Mouse (Mus musculus) cerebellum, adult 9-10 months (tissue): ENCODE results near the gene Agmat.
A peak's percentile ranks its signal among the peaks of the same experiment; 100 is the strongest.

Experiments
- DNase-seq: peaks from one replicate; pipeline ENCODE4 v3.0.0; 2022

The Agmat gene

GRCm38 (mm10) chr4:141781201-141781985, 34.9 kb downstream of the Agmat start:
- no peak for DNase-seq

DNA sequence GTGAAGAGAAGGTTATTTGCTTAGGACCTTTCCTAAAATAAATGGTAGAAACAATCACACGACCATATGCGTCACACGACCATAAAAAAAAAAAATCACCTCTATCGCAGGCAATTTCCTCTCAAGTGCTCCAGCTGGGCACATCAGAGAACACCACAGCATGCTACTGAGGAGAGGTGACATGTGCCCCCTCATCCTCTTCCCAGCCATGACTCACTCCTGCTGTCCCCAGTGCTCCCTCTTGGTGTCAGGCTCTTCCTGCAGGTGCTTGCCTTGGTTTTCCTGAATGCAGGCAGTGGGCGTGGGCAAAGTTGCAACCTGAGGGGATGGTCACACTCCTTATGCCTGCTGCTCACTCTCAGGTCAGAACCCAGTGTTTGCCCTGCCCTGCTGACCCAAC, 38.4 kb downstream of the Agmat start:
- no peak for DNase-seq

GRCm38 (mm10) chr4:141786141-141786540, 39.7 kb downstream of the Agmat start:
- DNase-seq: no peak

DNA sequence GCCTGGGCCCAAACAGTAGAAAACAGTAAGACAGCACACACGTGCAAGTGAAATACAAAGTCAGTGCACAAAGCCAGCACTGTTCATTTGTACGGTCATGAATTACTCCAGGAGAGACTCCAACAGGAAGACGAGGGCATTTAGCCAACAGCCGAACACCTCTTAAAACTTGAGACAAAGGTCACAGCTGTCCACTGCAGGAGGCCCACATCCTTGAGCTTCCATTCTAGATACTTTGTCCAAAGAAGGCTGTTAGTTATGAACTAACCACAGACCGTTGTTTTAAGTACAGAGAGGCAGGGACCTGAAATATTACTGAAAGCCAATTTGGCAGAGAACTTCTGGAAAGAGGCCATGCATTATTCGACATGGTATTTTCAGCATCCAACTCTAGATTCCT, 40.6 kb downstream of the Agmat start:
- no peak for DNase-seq

DNA sequence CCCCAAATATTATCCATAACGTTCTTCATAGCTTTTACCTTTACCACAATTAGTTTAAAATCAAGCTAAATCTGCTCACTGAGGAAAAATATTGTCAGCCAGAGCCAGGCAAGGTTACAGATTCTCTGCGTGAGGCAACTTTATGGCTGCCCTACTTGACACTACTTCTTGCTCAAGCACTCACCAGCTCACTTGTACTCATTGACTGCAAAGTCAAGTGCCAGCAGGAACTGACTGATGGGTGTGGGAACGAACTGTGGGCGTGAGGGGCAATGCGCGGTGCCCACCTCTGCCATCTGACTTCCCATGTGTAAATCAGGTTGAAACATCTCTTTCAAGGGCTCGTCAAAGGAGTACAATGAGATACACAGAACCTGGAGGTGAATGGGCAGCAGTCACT, 41.0 kb downstream of the Agmat start:
- no peak for DNase-seq

- no peak for DNase-seq
Observed at GRCm38 (mm10) chr4:141789564-141790218, 43.2 kb downstream of the Agmat start.

GRCm38 (mm10) chr4:141790524-141790990, 44.1 kb downstream of the Agmat start, which contains the start of gene Dnajc16:
TSS of gene Dnajc16 (minus strand) at chr4:141790931.
- peak; percentile 98 for DNase-seq

DNA sequence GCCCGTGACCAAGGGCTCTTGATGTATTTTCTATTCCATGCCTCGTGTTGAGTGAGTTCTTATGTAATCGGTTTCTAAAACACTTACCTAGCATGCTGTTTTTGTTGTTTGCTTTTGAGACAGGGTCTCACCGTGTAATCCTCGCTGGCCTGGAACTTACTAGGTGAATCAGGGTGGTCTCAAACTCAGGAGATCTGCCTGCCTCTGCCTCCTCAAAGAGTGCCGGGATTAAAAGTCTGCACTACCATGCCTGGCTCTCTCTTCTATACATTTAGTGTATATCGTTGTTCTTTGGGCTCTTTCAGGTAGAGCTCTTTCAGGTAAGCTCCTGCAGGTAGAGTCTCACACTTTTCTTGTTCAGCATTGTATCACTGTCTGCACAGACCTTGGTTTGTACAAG, 45.0 kb downstream of the Agmat start:
- peak; percentile 60 for DNase-seq

DNA sequence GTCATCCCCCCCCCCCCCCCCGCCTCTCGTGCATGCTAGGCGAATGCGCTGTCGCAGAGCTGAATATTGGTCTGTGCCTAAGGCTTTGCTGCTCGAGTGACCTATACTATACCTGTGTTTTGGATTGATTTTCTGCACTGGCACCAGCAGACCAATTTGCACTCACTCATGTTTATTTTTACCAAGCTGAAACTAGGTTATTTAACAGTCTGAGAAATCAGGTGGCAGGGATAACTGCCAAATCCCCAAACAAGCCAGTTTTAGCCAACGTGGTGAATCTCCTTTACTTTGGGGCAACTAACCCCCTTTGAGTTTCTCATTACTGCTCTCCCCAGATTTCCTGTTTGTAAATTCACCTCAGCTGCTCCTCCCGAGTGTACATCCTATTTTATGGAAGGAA, 45.5 kb downstream of the Agmat start:
- DNase-seq: peak; percentile 78

- peak; percentile 61 for DNase-seq
Observed at GRCm38 (mm10) chr4:141792554-141793281, 46.2 kb downstream of the Agmat start.

DNA sequence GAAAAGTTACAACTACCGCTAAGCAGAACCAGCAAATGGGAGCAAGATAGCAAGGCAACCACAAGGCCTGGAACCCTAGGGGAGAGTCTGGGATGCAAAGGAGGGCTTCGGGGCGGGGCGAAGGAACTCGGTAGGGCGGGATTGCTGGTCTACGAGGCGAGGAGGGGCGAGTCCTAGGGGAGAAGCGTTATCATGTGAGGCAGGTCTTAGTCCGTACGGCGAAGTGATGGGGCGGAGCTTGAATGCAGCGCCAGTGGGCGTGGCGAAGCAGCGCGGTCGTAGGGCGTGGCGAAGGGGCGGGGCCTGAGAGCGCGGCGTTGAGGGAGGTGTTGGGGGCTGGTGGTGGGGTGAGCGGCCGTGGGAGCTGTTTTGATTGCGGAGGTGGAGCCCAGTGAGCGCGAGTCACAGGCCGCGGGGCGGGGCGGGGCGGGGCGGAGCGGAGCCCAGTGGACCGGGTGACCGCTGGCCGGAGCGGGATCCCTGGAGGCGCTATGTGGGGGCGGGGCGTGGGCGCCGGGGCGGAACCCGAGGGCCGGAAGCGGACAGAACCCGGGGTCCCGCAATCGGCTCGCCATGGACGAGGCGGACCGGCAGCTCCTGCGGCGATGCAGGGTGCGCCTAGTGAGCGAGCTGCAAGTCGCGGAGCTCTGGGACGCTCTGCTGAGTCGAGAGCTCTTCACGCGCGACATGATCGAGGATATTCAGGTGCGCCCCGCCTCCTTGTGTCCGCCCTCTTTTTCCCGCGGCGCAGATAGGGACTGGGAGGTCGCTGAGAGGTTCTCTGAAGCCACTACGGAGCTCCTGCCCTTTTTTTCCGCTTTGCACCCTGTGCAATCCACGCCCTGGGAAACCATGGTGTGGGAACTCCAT, 47.0 kb downstream of the Agmat start, which contains the start of gene Casp9:
Casp9 (plus strand) TSS at position 331 of the 870 bp plus-strand sequence.
- peak; percentile 96 for DNase-seq

DNA sequence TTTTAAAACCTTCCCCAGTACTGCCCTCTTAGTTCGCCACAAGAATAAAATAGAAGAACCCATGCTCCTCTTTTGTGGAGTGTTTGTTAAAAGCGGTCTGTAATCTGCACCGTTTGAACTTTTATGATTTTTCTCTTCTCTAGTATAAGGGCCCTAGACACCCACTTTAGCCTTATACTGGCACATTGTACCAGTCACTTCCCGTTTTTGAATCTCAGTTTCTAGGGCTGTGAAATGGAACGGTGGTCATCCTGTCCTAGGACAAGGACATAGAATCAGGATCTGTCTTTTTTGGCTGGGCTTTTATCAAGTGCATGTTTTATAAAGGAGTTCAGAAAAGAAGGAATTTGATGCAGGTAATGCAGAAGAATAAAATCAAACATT, 47.7 kb downstream of the Agmat start:
- peak; percentile 58 for DNase-seq

DNA sequence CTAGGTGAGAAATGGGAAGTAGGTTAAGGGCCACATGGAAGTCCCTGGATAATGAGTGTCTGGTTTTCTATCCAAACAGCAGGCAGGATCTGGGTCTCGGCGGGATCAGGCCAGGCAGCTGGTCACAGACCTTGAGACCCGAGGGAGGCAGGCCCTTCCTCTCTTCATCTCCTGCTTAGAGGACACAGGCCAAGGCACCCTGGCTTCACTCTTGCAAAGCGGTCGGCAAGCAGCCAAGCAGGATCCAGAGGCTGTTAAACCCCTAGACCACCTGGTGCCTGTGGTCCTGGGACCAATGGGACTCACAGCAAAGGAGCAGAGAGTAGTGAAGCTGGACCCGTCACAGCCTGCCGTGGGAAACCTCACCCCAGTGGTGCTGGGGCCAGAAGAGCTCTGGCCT, 49.9 kb downstream of the Agmat start:
- peak; percentile 39 for DNase-seq

DNA sequence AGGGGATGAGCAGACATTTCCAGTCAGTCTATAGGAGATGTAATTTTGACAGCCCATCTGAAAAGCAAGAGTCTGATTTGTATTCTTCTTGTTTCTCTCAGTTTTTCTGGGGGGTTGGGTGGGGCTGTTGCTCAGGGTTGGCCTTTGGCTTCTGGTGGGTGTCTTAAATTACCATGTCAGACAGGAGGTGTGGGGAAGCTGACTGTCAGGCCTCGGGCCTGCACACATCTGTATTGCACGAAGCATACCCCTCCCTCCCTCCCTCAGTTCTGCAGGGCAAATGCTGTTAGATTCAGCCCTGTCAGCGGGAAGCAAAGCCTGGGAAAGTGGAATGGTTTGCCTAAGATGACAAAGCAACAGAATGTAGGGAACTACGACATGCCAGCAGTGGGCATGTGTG, 50.5 kb downstream of the Agmat start:
- DNase-seq: no peak

GRCm38 (mm10) chr4:141797545-141797944, 51.1 kb downstream of the Agmat start:
- DNase-seq: no peak

DNA sequence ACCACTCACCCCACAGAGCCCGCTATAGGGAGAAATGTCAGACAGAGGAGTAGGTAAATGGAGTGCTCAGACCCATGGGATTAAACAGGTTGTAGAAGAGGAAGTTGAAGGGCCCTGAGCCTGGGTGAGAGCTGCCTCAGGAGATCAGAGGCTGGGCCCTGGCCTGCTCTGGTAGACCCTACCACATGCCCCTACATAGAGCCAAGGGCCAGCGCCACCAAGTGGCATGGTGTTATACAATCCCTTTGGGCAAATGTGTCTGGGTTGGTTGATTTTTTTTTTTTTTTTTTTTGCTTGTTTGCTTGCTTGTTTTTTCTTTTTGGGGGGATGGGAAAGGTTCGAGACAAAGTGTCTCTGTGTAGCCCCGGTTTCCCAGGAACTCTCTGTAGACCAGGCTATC, 57.6 kb downstream of the Agmat start:
- DNase-seq: no peak

DNA sequence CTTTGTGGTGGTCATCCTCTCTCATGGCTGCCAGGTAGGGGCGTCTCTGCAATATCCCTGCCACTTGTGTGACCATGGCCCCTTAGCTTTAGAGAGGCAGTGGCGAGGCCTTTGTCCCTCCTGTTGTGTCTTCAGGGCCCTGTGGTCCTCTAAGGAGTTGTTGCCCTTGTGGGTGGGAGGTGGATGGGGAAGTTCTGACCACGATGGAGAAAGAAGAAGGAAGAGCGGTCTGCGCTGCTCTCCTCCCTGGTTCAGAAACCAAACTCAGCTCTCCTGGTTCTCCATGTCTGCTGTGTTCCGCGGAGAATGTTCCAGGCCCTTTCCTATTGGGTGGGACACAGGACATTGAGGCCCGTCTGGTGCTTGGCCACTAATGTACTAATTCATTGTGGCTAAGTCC, 59.4 kb downstream of the Agmat start:
- DNase-seq: no peak
